Mouse (Mus musculus): Measurements from ENCODE around the gene Mepce. TPM values are rescaled to one million over a fixed set of nuclear protein-coding genes. Genes with fewer than 3 reads are reported as not detected.

Mepce gene
- polyA plus RNA-seq, 1 experiment, result 45.6 TPM

DNA sequence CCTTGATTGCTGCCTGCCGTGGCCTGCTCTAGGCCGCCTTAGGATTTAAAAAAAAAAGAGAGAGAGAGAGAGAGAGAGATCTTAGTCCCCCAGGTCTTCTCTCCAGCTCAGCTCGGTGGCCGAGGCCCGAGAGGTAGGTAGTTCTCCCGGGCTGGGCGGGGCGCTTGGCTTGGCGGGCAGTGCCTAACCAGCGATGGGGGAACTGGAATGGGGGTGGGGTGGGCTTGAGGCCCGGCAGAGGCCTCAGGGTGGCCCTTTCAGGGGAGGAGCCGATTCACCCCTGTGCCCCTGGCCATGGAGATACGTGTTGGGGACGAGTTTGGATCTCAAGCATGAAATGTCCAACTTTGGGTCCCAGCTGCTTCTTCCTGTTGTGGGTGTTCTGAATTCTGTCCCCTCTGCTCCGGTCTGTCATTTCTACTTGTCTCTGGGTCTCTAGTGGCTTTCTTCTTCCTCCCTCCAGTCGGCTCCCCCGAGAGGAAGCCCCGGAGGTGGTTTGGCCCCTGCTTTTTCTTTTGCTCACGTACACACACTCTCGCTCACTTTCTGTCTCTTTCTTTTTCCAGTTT, 41.1 kb downstream of the Mepce start:
- Histone ChIP-seq H3K4me1 (ENCODE audit: control insufficient read depth, insufficient read depth, low read length) (peaks cover 2% of the 10 kb centered on the region; the same call in 1 of the 2 replicates), H3K4me3 (replicated peaks; ENCODE audit: control insufficient read depth, low read depth, low read length) (peak overlapping the region; percentile 94), H3K27ac (ENCODE audit: control insufficient read depth, insufficient read depth, low read depth, low read length, poor library complexity) (peak overlapping the region; percentile 99)
- WGBS, result under 1% methylated on average over 20 of the region's 20 CpGs
- TF ChIP-seq POLR2A (IDR thresholded peaks at IDR 0.05; ENCODE audit: borderline replicate concordance, control insufficient read depth, low read depth, low read length) (no peak; the same call in 1 of the 2 replicates), CTCF (IDR thresholded peaks at IDR 0.05; ENCODE audit: control insufficient read depth, insufficient read depth, low read length) (no peak)

DNA sequence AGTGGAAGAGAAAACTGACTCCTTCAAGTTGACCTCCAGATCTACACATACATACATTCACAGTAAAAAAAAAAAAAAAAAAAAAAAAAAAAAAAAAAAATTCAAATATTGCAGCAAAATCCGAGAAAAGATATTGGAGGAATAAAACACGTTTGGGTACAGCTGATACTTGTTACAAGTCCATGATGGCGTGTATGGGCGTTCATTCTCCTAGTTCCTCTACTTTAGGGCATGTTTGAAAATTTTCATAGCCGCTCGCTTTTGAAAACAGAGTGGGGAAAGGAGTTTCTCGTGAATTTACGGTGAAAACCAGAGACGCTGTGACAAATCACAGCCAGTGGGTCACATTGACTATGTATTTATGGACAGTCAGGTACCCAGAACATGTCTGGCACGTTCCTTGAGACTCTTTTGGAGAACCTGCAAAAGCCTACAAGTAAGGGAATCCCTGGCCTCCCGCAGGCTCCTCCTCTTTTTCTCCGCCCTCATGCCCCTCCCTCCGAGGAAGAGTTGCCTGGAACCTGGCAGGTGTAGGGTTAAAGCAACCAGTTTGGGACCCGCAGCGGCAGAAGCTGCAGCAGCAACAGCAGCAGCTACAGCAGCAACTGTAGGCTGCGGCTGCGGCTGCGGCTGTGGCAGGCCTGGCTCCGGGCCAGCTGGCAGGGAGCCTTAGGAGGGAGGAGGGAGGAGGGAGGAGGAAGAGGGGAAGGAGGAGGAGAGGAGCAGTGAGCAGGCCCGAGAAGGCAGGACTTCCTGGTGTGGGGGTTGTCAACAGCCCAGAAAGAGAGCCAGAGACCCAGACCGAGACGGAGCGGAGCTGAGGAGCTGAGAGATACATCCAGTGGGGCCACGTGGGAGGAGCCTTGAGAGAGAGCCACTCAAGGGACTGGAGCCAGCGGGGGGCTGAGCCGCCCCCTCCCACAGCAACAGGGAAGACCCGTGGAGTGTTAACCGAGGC, 42.0 kb downstream of the Mepce start, which contains the start of gene Tsc22d4:
Gene Tsc22d4, plus strand, starts transcription at position 517 of the 958 bp plus-strand sequence.
- no peak for TF ChIP-seq CTCF (IDR thresholded peaks at IDR 0.05; ENCODE audit: control insufficient read depth, insufficient read depth, low read length)
- peak; percentile 95 for TF ChIP-seq POLR2A (IDR thresholded peaks at IDR 0.05; ENCODE audit: borderline replicate concordance, control insufficient read depth, low read depth, low read length)
- H3K4me1 ChIP-seq (ENCODE audit: control insufficient read depth, insufficient read depth, low read length), result peaks cover 2% of the 10 kb centered on the region; the same call in 1 of the 2 replicates
- under 1% methylated on average over 28 of the region's 28 CpGs for WGBS
- H3K27ac ChIP-seq (ENCODE audit: control insufficient read depth, insufficient read depth, low read depth, low read length, poor library complexity), result peak within 1 kb of the TSS; percentile 99
- H3K4me3 ChIP-seq (replicated peaks; ENCODE audit: control insufficient read depth, low read depth, low read length), result peak within 1 kb of the TSS; percentile 94

DNA sequence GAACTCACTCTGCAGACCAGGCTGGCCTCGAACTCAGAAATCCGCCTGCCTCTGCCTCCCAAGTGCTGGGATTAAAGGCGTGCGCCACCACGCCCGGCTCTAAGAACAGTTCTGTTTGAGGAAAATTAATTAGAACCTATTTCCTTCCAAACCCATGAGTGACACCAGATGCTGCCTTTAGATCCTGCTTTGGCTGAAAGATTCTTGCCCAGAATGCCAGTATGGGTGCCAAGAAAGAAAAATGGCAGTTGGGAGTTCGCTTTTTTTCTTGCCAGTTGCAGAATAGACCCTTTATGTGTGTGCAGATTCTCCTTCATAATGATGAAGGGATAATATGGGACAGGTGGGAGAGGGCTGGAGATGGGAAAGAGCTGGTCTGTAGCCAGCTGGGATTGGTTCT, 43.3 kb downstream of the Mepce start:
- WGBS, result 79% methylated on average over 7 of the region's 7 CpGs
- peaks cover 2% of the 10 kb centered on the region; the same call in 1 of the 2 replicates for H3K4me1 ChIP-seq (ENCODE audit: control insufficient read depth, insufficient read depth, low read length)
- H3K27ac ChIP-seq (ENCODE audit: control insufficient read depth, insufficient read depth, low read depth, low read length, poor library complexity), result no peak overlapping the region
- no peak for TF ChIP-seq POLR2A (IDR thresholded peaks at IDR 0.05; ENCODE audit: borderline replicate concordance, control insufficient read depth, low read depth, low read length)
- TF ChIP-seq CTCF (IDR thresholded peaks at IDR 0.05; ENCODE audit: control insufficient read depth, insufficient read depth, low read length), result no peak
- no peak overlapping the region for H3K4me3 ChIP-seq (replicated peaks; ENCODE audit: control insufficient read depth, low read depth, low read length)

DNA sequence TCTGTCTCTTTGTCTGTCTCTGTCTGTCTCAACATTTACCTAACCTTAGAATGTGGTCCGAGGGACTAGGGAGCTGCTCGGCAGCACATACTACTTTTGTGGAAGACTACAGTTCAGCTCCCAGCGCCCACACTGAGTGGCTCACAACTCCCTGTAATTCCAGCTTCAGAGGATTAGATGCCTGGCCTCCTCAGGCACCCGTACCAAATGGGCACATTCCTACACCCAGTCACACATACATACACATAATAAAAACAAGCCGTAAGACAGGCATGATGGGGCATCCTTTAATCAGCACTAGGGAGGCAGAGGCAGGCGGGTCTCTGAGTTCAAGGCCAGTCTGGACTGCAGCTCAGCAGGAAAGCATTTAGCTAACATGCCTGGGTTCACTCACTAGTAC, 44.6 kb downstream of the Mepce start:
- no peak overlapping the region for H3K27ac ChIP-seq (ENCODE audit: control insufficient read depth, insufficient read depth, low read depth, low read length, poor library complexity)
- peaks cover 2% of the 10 kb centered on the region; the same call in 1 of the 2 replicates for H3K4me1 ChIP-seq (ENCODE audit: control insufficient read depth, insufficient read depth, low read length)
- no peak overlapping the region for H3K4me3 ChIP-seq (replicated peaks; ENCODE audit: control insufficient read depth, low read depth, low read length)
- WGBS, result 92% methylated on average over 6 of the region's 6 CpGs
- no peak for TF ChIP-seq CTCF (IDR thresholded peaks at IDR 0.05; ENCODE audit: control insufficient read depth, insufficient read depth, low read length)
- no peak for TF ChIP-seq POLR2A (IDR thresholded peaks at IDR 0.05; ENCODE audit: borderline replicate concordance, control insufficient read depth, low read depth, low read length)

DNA sequence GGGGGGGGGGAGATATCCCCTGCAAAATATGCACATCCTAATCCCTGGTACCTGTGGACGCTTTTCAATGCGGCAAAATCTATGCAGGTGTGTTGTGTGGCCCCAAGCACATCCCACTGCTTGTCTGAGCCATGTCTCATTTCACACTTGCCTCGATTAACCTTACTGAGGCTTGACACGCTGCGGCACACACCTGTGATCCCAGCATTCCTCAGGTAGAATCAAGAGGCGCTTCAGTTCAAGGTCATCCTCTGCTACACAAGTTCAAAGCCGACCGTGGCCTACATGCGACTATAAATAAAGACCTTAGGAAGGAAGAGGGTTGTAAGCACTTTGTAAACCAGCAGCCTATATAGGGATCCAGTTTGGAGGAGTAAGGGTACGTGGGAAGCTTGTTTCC, 45.4 kb downstream of the Mepce start:
- TF ChIP-seq CTCF (IDR thresholded peaks at IDR 0.05; ENCODE audit: control insufficient read depth, insufficient read depth, low read length), result no peak
- TF ChIP-seq POLR2A (IDR thresholded peaks at IDR 0.05; ENCODE audit: borderline replicate concordance, control insufficient read depth, low read depth, low read length), result no peak
- 64% methylated on average over 10 of the region's 10 CpGs for WGBS
- Histone ChIP-seq H3K4me3 (replicated peaks; ENCODE audit: control insufficient read depth, low read depth, low read length) (no peak overlapping the region), H3K27ac (ENCODE audit: control insufficient read depth, insufficient read depth, low read depth, low read length, poor library complexity) (no peak overlapping the region), H3K4me1 (ENCODE audit: control insufficient read depth, insufficient read depth, low read length) (peaks cover 2% of the 10 kb centered on the region; the same call in 1 of the 2 replicates)

DNA sequence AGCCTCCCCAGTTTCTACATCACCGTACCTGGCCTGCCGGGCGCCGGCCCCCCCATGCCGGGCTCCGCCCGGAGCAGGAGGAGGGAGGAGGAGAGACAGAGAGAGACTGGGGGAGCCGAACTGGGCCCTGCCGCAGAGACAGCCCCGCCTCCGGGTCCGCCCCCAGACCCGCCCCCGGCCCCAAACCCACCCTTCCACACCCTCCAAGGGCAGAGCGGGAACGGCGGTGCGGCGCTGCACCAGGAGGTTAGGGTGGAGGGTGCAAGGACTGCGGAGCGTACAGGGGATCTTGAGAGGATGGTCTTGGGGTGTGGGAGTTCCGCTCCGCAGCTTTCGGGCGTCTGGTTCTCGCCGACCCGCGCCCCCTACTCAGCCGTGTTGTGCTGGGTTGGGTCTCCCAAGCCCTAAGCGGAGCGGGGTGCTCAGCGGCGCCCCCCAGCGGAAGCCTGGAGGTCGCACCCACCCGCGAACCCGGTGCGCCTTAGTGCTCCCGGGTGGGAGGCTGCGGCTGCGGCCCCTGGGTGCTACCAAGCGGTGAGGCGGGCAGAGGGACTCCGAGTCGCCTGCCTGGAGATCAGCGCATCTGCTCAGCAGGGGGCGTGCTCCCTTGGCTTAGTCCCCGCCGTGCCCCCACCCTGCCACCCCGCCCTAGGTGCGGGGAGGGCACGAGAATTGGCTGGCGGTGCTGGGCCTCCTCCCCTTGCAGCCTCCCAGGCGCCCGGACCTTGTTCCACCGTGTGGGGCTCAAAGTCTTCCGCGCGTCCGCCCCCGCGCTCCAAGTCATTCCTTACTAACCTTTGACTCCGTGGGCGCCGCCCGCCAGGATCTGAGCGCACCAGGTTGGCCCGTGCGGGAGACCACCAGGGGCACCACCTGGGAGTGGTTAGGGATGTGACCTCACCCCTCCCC, 46.2 kb downstream of the Mepce start, which contains the start of gene Nyap1:
Gene Nyap1, minus strand, starts transcription at position 585 of the 909 bp plus-strand sequence.
- under 1% methylated on average over 70 of the region's 71 CpGs for WGBS
- Histone ChIP-seq H3K4me1 (ENCODE audit: control insufficient read depth, insufficient read depth, low read length) (peaks cover 2% of the 10 kb centered on the region; the same call in 1 of the 2 replicates), H3K27ac (ENCODE audit: control insufficient read depth, insufficient read depth, low read depth, low read length, poor library complexity) (peak within 1 kb of the TSS; percentile 52; the same call in 1 of the 2 replicates), H3K4me3 (replicated peaks; ENCODE audit: control insufficient read depth, low read depth, low read length) (peak within 1 kb of the TSS; percentile 74)
- TF ChIP-seq CTCF (IDR thresholded peaks at IDR 0.05; ENCODE audit: control insufficient read depth, insufficient read depth, low read length) (0 out of 2 replicates have a peak, but pooled peaks have one; percentile 41), POLR2A (IDR thresholded peaks at IDR 0.05; ENCODE audit: borderline replicate concordance, control insufficient read depth, low read depth, low read length) (peak; percentile 41; the same call in 1 of the 2 replicates)

DNA sequence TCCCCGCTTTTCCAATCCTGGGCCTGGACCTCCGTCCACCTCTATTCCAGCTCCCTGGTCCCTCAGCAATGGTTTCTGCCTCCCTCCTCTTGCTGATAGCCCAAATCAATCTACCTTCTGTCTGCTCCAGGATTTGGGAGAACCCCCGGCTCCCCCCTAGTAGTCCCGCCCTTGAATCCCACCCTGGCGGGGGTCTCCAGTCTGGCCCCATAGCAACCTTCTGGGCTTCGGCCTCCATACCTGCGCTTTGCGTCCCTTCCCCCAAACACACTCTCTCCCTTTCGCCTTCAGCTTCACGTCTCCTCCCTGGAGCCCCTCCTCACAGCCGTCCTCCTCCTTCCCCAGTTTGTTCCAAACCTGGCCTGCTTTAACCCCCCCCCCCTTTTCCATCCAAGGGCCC, 46.9 kb downstream of the Mepce start:
- Histone ChIP-seq H3K27ac (ENCODE audit: control insufficient read depth, insufficient read depth, low read depth, low read length, poor library complexity) (no peak overlapping the region), H3K4me1 (ENCODE audit: control insufficient read depth, insufficient read depth, low read length) (peaks cover 2% of the 10 kb centered on the region; the same call in 1 of the 2 replicates), H3K4me3 (replicated peaks; ENCODE audit: control insufficient read depth, low read depth, low read length) (peak overlapping the region; percentile 39)
- WGBS, result 73% methylated on average over 11 of the region's 11 CpGs
- no peak for TF ChIP-seq POLR2A (IDR thresholded peaks at IDR 0.05; ENCODE audit: borderline replicate concordance, control insufficient read depth, low read depth, low read length)

Measured in bone marrow, adult 2 months (tissue).